Mouse (Mus musculus) erythroblast, embryonic 14.5 days (primary cell): ENCODE data around the gene Narf.

Source experiments
- GATA1 ChIP-seq: IDR thresholded peaks from 2 replicates; pipeline ENCODE4 v1.6.1; 2012; ENCODE audit warnings: low read length, inconsistent platforms, mixed read lengths
- TAL1 ChIP-seq: IDR thresholded peaks from 3 replicates; pipeline ENCODE4 v1.6.1; 2012; ENCODE audit warnings: low read length, inconsistent platforms, mixed read lengths

GRCm38 (mm10) chr11:121220771-121221170 lies 16.3 kb upstream of the Narf start:
- no peak for TF ChIP-seq TAL1
- TF ChIP-seq GATA1: no peak
